Mouse (Mus musculus) erythroblast, embryonic 14.5 days (primary cell): Measurements from ENCODE around the gene Inpp5e.

ENCODE experiments used
- GATA1 ChIP-seq: IDR thresholded peaks from 2 replicates; pipeline ENCODE4 v1.6.1; 2012; ENCODE audit warnings: low read length, inconsistent platforms, mixed read lengths
- TAL1 ChIP-seq: IDR thresholded peaks from 3 replicates; pipeline ENCODE4 v1.6.1; 2012; ENCODE audit warnings: low read length, inconsistent platforms, mixed read lengths

DNA sequence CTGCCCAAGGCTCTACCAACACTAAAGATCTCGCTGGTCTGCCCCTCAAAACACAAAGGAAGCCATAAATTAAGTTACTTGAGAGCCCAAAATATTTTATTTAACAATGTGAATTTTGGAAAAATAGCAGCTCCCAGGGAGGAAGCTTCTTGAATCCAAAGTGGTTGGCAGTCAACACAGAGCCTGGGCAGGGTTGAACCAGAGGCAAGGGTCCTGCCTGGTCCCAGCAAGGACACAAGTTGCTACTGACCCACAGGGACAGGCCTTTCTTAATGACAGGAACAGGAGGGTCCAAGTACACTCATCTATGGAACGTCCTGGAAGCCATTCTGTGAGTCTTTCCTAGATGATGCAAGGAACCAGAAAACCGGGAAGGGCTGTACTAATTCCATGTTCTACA lies 359 bp upstream of the Inpp5e start:
- TF ChIP-seq GATA1 (no peak), TAL1 (no peak)
